Mouse (Mus musculus) lung, postnatal 0 days (tissue): Measurements from ENCODE around the gene Tmem201. TPM values are rescaled to one million over a fixed set of nuclear protein-coding genes. Genes with fewer than 3 reads are reported as not detected.

Experiments
- ATAC-seq: fragments of 200-750 bp; cut with Nextera tagmentation; 2 replicates; pipeline ENCODE4 v1.8.0; 2017; ENCODE audit warnings: moderate library complexity
- DNase-seq: peaks from one replicate; pipeline ENCODE4 v3.0.0-alpha.2; 2016; ENCODE audit warnings: low spot score
- H3K27ac ChIP-seq: fragments of 300-500 bp; sonication (generic); 2 replicates; pipeline ENCODE4 v1.5.1; 2014; ENCODE audit warnings: antibody characterized with exemption, mild to moderate bottlenecking, low read length, mixed read lengths
- H3K27me3 ChIP-seq: fragments of 300-500 bp; sonication (generic); replicated peaks from 2 replicates; pipeline ENCODE4 v1.6.1; 2014; ENCODE audit warnings: low read length, mixed read lengths; ENCODE audit not compliant: insufficient read depth
- H3K36me3 ChIP-seq: fragments of 300-500 bp; sonication (generic); 2 replicates; pipeline ENCODE4 v1.6.1; 2014; ENCODE audit warnings: low read length, mixed read lengths; ENCODE audit not compliant: insufficient read depth
- H3K4me1 ChIP-seq: fragments of 300-500 bp; sonication (generic); 2 replicates; pipeline ENCODE4 v1.6.1; 2014; ENCODE audit warnings: antibody characterized with exemption, low read depth, low read length, mixed read lengths; ENCODE audit not compliant: insufficient read depth
- H3K4me2 ChIP-seq: fragments of 300-500 bp; sonication (generic); replicated peaks from 2 replicates; pipeline ENCODE4 v1.6.1; 2014; ENCODE audit warnings: low read depth, mild to moderate bottlenecking, low read length, moderate library complexity, mixed read lengths
- H3K4me3 ChIP-seq: fragments of 300-500 bp; sonication (generic); 2 replicates; pipeline ENCODE4 v1.5.1; 2014; ENCODE audit warnings: low read depth, low read length
- H3K9ac ChIP-seq: fragments of 300-500 bp; sonication (generic); replicated peaks from 2 replicates; pipeline ENCODE4 v1.6.1; 2014; ENCODE audit warnings: low read depth, mild to moderate bottlenecking
- H3K9me3 ChIP-seq: fragments of 300-500 bp; sonication (generic); 2 replicates; pipeline ENCODE4 v1.6.1; 2016; ENCODE audit warnings: low read length, mixed read lengths
- CTCF ChIP-seq: IDR thresholded peaks from 2 replicates; pipeline ENCODE4 v1.5.1; 2016; ENCODE audit warnings: antibody characterized with exemption, mild to moderate bottlenecking
- EP300 ChIP-seq: IDR thresholded peaks from 2 replicates; pipeline ENCODE4 v1.6.1; 2016; ENCODE audit warnings: antibody characterized with exemption, mild to moderate bottlenecking, control low read depth
- WGBS: fragments of 180-500 bp; shearing (Covaris S2); extraction: QIAGEN DNeasy Blood & Tissue Kit; methylation state at CpG from one replicate; pipeline ENCODE4 v1.1.7; 2014; 5-methylcytosine and 5-hydroxymethylcytosine counted together
- polyA plus RNA-seq: library from polyadenylated mRNA; unstranded; fragments of >200 nt; fragmentation: Nextera tagmentation; extraction: Ambion mirVana; gene quantifications from 2 replicates; pipeline ENCODE4 v1.2.1, GENCODE M21; 2015

Tmem201 gene
- polyA plus RNA-seq, 1 experiment from 2014 or later: 8.2 TPM

- no peak for ATAC-seq
- 77% methylated on average over 3 of the region's 3 CpGs for WGBS
Observed at GRCm38 (mm10) chr4:149714542-149714941, 23.3 kb downstream of the Tmem201 start.

GRCm38 (mm10) chr4:149711955-149712354 lies 25.9 kb downstream of the Tmem201 start:
- no peak overlapping the region for H3K4me2 ChIP-seq
- no peaks in the 10 kb centered on the region for H3K4me1 ChIP-seq
- H3K9ac ChIP-seq: no peak overlapping the region
- H3K9me3 ChIP-seq: no peaks in the 10 kb centered on the region
- no peak overlapping the region for H3K4me3 ChIP-seq
- ATAC-seq (no peak), DNase-seq (peak; percentile 52)
- 0 out of 2 replicates have a peak, but pooled peaks cover 5% of the 10 kb centered on the region for H3K36me3 ChIP-seq
- no peak overlapping the region for H3K27ac ChIP-seq
- 34% methylated on average over 7 of the region's 7 CpGs for WGBS
- no peaks in the 10 kb centered on the region for H3K27me3 ChIP-seq
- TF ChIP-seq EP300 (no peak), CTCF (peak; percentile 80)

More at GRCm38 (mm10) chr4:149714542-149714941, 23.3 kb downstream of the Tmem201 start:
- H3K9ac ChIP-seq: no peak overlapping the region
- H3K4me3 ChIP-seq: no peak overlapping the region
- H3K4me1 ChIP-seq: no peaks in the 10 kb centered on the region
- no peak for TF ChIP-seq CTCF
- TF ChIP-seq EP300: no peak
- peaks cover 11% of the 10 kb centered on the region; the same call in 1 of the 2 replicates for H3K36me3 ChIP-seq
- no peak for DNase-seq
- H3K27ac ChIP-seq: no peak overlapping the region
- no peaks in the 10 kb centered on the region for H3K27me3 ChIP-seq
- H3K4me2 ChIP-seq: no peak overlapping the region
- H3K9me3 ChIP-seq: no peaks in the 10 kb centered on the region

- Histone ChIP-seq H3K27ac (no peak overlapping the region), H3K36me3 (0 out of 2 replicates have a peak, but pooled peaks cover under 1% of the 10 kb centered on the region), H3K9me3 (no peaks in the 10 kb centered on the region), H3K27me3 (no peaks in the 10 kb centered on the region), H3K4me1 (no peaks in the 10 kb centered on the region), H3K4me3 (no peak overlapping the region), H3K4me2 (no peak overlapping the region), H3K9ac (no peak overlapping the region)
- 88% methylated on average over 5 of the region's 5 CpGs for WGBS
- no peak for TF ChIP-seq CTCF
- TF ChIP-seq EP300: no peak
- ATAC-seq (no peak), DNase-seq (no peak)
Observed at GRCm38 (mm10) chr4:149711485-149711884, 26.4 kb downstream of the Tmem201 start.

- Histone ChIP-seq H3K36me3 (no peaks in the 10 kb centered on the region), H3K4me3 (no peak overlapping the region), H3K27ac (no peak overlapping the region), H3K9me3 (no peaks in the 10 kb centered on the region), H3K9ac (no peak overlapping the region), H3K4me2 (no peak overlapping the region), H3K4me1 (no peaks in the 10 kb centered on the region), H3K27me3 (no peaks in the 10 kb centered on the region)
- DNase-seq (peak; percentile 90), ATAC-seq (peak; percentile 89)
- no peak for TF ChIP-seq EP300
- TF ChIP-seq CTCF: peak; percentile 90
- WGBS: 23% methylated on average over 5 of the region's 5 CpGs
Observed at GRCm38 (mm10) chr4:149710510-149710909, 27.3 kb downstream of the Tmem201 start.

- DNase-seq (no peak), ATAC-seq (no peak)
- Histone ChIP-seq H3K9me3 (no peaks in the 10 kb centered on the region), H3K36me3 (no peaks in the 10 kb centered on the region), H3K4me1 (no peaks in the 10 kb centered on the region), H3K9ac (no peak overlapping the region), H3K4me2 (no peak overlapping the region), H3K4me3 (no peak overlapping the region), H3K27me3 (no peaks in the 10 kb centered on the region), H3K27ac (no peak overlapping the region)
- 83% methylated on average over 8 of the region's 8 CpGs for WGBS
- TF ChIP-seq EP300: no peak
- no peak for TF ChIP-seq CTCF
Observed at GRCm38 (mm10) chr4:149705941-149706340, 31.9 kb downstream of the Tmem201 start.

GRCm38 (mm10) chr4:149705298-149705697 lies 32.5 kb downstream of the Tmem201 start:
- TF ChIP-seq EP300 (no peak), CTCF (no peak)
- no peaks in the 10 kb centered on the region for H3K27me3 ChIP-seq
- no peaks in the 10 kb centered on the region for H3K9me3 ChIP-seq
- DNase-seq (no peak), ATAC-seq (peak; percentile 49; the same call in 1 of the 2 replicates)
- H3K9ac ChIP-seq: no peak overlapping the region
- H3K4me2 ChIP-seq: no peak overlapping the region
- H3K4me1 ChIP-seq: no peaks in the 10 kb centered on the region
- 44% methylated on average over 7 of the region's 7 CpGs for WGBS
- no peak overlapping the region for H3K27ac ChIP-seq
- no peak overlapping the region for H3K4me3 ChIP-seq
- no peaks in the 10 kb centered on the region for H3K36me3 ChIP-seq
